Mouse (Mus musculus) E14TG2a.4 (cell line): ENCODE data around the gene Chrng.

Source experiments
- H3K27me3 ChIP-seq: 2 replicates; pipeline ENCODE4 v1.6.1; 2014; ENCODE audit warnings: low read length, control low read depth; ENCODE audit not compliant: insufficient read depth
- H3K36me3 ChIP-seq: 2 replicates; pipeline ENCODE4 v1.6.1; 2014; ENCODE audit warnings: low read length, control low read depth; ENCODE audit not compliant: insufficient read depth
- H3K4me1 ChIP-seq: replicated peaks from 2 replicates; pipeline ENCODE4 v1.6.1; 2014; ENCODE audit warnings: low read depth, low read length, control low read depth
- H3K4me3 ChIP-seq: replicated peaks from 2 replicates; pipeline ENCODE4 v1.5.1; 2014; ENCODE audit warnings: mild to moderate bottlenecking, low read length
- H3K9me3 ChIP-seq: 2 replicates; pipeline ENCODE4 v1.6.1; 2014; ENCODE audit warnings: low read length, control low read depth
- CTCF ChIP-seq: conservative IDR thresholded peaks from 2 replicates; pipeline ENCODE4 v1.5.1; 2014; ENCODE audit warnings: low read length
- NANOG ChIP-seq: IDR thresholded peaks from 2 replicates; pipeline ENCODE4 v1.6.1; 2014; ENCODE audit warnings: borderline replicate concordance, low read length, mixed read lengths
- POU5F1 ChIP-seq: IDR thresholded peaks from 2 replicates; pipeline ENCODE4 v1.6.1; 2014; ENCODE audit warnings: low read length, borderline replicate concordance

The Chrng gene

DNA sequence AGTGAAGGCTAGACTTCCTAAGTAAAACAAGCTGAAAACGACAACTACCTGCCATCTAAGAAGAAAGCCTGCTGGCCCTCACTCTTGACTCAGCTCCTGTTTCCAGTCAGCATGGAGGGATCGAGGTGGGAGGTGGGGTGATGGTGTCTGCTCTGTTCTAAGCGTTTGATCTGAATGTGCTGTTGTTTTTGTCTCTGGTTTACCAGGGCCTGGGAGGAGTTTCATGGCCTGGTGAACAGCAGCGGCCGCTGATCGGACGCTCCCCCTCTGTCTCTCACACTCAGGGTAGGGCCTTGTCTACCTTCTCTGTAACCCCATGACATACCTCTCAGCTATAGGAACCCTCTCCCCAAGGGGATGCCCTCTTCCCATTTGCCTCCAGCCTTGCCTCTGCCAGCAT is 27.7 kb downstream of the Chrng start:
- Histone ChIP-seq H3K9me3 (no peaks in the 10 kb centered on the region), H3K4me3 (peak overlapping the region; percentile 56), H3K4me1 (peaks cover 100% of the 10 kb centered on the region), H3K27me3 (no peaks in the 10 kb centered on the region), H3K36me3 (peaks cover 96% of the 10 kb centered on the region)
- TF ChIP-seq CTCF (no peak), POU5F1 (no peak), NANOG (no peak)

DNA sequence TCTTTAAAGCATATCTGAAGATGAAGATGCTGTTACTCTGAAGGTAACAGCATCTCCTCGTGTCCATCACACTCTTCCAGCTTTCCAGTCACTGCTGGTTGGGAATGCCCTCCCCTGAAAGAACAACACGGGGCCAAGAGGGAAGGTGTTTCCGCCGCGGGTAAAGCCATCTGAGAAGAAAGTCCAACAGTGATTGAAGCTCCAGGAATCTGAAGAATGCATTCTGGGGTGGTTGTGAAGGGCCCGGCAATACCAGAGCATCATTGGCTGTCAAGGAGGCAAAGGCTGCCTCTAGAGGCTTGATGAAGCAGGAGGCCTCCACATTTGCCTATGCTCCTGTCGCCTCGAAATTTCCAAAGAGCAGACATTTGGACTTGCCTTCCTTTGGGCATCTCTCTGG is 34.6 kb downstream of the Chrng start:
- TF ChIP-seq NANOG (no peak), POU5F1 (no peak), CTCF (no peak)
- peaks cover 84% of the 10 kb centered on the region for H3K4me1 ChIP-seq
- peaks cover 78% of the 10 kb centered on the region for H3K36me3 ChIP-seq
- no peak overlapping the region for H3K4me3 ChIP-seq
- H3K9me3 ChIP-seq, result no peaks in the 10 kb centered on the region
- no peaks in the 10 kb centered on the region for H3K27me3 ChIP-seq

- no peaks in the 10 kb centered on the region for H3K9me3 ChIP-seq
- TF ChIP-seq CTCF (no peak), NANOG (no peak), POU5F1 (no peak)
- H3K4me1 ChIP-seq, result peaks cover 58% of the 10 kb centered on the region
- H3K36me3 ChIP-seq, result peaks cover 41% of the 10 kb centered on the region
- no peaks in the 10 kb centered on the region for H3K27me3 ChIP-seq
- H3K4me3 ChIP-seq, result no peak overlapping the region
Observed at GRCm38 (mm10) chr1:87243021-87243420, 38.6 kb downstream of the Chrng start.

GRCm38 (mm10) chr1:87245430-87245829 is 41.0 kb downstream of the Chrng start:
- TF ChIP-seq CTCF, result no peak
- TF ChIP-seq POU5F1, result no peak
- TF ChIP-seq NANOG, result no peak
- peaks cover 44% of the 10 kb centered on the region for H3K4me1 ChIP-seq
- no peak overlapping the region for H3K4me3 ChIP-seq
- no peaks in the 10 kb centered on the region for H3K9me3 ChIP-seq
- H3K36me3 ChIP-seq, result peaks cover 23% of the 10 kb centered on the region
- no peaks in the 10 kb centered on the region for H3K27me3 ChIP-seq

DNA sequence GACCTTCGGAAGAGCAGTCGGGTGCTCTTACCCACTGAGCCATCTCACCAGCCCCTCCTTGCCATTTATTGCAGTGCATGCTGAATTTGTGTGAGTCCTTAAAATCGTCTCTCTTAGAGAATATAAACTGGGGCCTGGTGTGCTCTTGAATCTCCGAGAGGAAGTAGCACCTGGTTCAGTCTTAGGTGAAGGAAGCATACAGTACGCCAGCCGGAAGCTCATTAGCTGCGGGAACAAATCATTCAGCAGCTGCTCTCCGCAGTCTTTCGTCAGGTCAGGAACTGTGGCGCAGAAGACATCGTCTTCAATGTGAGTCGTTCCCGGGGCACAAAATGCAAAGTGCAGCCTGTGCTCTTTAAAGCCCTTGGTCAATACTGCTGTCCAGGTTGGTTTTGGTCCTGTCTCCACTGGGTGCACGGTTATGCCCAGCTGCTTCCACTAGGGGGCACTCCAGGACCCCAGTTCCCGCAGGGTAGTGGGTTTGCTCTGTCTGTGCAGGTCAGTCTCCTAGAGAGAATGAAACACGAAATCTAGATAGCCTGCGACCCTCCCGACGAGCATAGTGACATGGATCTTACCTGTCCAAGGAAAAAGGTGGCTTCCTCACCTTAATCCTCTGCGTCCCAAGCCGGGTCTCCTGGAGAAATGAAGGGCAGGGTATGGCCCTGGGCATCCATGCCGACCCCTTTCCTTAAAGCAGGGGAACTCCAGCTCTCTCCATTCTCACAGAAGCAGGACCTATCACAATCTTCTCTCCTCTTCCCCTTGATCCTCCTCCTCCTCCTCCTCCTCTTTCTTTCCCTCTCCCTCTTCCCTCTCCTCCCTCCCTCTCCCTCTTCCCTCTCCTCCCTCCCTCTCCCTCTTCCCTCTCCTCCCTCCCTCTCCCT is 41.7 kb downstream of the Chrng start:
- Histone ChIP-seq H3K36me3 (peaks cover 19% of the 10 kb centered on the region), H3K9me3 (no peaks in the 10 kb centered on the region), H3K27me3 (no peaks in the 10 kb centered on the region), H3K4me3 (peak overlapping the region; percentile 39), H3K4me1 (peaks cover 40% of the 10 kb centered on the region)
- TF ChIP-seq NANOG (no peak), POU5F1 (no peak), CTCF (peak; percentile 95)

GRCm38 (mm10) chr1:87252040-87252609 is 47.7 kb downstream of the Chrng start:
- Histone ChIP-seq H3K27me3 (peaks cover 14% of the 10 kb centered on the region; the same call in 1 of the 2 replicates), H3K9me3 (no peaks in the 10 kb centered on the region), H3K4me1 (peaks cover 30% of the 10 kb centered on the region), H3K4me3 (no peak overlapping the region), H3K36me3 (peaks cover 9% of the 10 kb centered on the region; the same call in 1 of the 2 replicates)
- no peak for TF ChIP-seq POU5F1
- TF ChIP-seq NANOG, result no peak
- TF ChIP-seq CTCF, result no peak

- H3K4me3 ChIP-seq, result no peak overlapping the region
- peaks cover 45% of the 10 kb centered on the region for H3K4me1 ChIP-seq
- H3K9me3 ChIP-seq, result no peaks in the 10 kb centered on the region
- H3K27me3 ChIP-seq, result peaks cover 32% of the 10 kb centered on the region
- TF ChIP-seq POU5F1 (no peak), CTCF (no peak), NANOG (no peak)
- no peaks in the 10 kb centered on the region for H3K36me3 ChIP-seq
Observed at GRCm38 (mm10) chr1:87255173-87255572, 50.7 kb downstream of the Chrng start.

DNA sequence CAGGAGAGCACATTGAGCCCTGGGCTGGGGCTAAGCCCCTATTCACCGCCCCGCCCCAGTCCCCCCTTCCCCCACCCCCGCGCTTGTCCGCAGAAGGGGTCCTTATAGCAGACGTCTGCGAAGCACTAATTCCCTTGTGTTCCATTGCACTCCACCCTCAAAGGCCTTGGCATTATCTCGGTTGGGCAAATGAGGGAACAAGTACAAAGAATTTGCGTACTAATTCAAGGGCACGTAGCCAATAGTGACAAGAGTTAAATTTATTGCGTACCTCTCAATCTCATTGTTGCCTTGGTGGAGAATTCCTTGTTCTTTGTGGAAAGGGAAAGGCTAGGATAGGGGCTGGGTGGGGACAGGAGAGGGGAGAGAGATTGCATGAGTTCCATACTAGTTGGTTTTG is 53.2 kb downstream of the Chrng start:
- Histone ChIP-seq H3K27me3 (peaks cover 50% of the 10 kb centered on the region), H3K36me3 (no peaks in the 10 kb centered on the region), H3K4me3 (no peak overlapping the region), H3K4me1 (peaks cover 42% of the 10 kb centered on the region), H3K9me3 (no peaks in the 10 kb centered on the region)
- TF ChIP-seq CTCF (no peak), POU5F1 (no peak), NANOG (no peak)

- Histone ChIP-seq H3K4me3 (no peak overlapping the region), H3K27me3 (peaks cover 50% of the 10 kb centered on the region), H3K4me1 (peaks cover 46% of the 10 kb centered on the region), H3K36me3 (no peaks in the 10 kb centered on the region), H3K9me3 (no peaks in the 10 kb centered on the region)
- no peak for TF ChIP-seq NANOG
- no peak for TF ChIP-seq POU5F1
- TF ChIP-seq CTCF, result no peak
Observed at GRCm38 (mm10) chr1:87258484-87258883, 54.0 kb downstream of the Chrng start.
